Mouse (Mus musculus): ENCODE measurements around the gene Grk3.

The Grk3 gene

GRCm38 (mm10) chr5:113015236-113016061 is at the start of gene Grk3:
Gene Grk3, minus strand, starts transcription at chr5:113015791.
- no peak for DNase-seq (ENCODE audit: low spot score)

DNA sequence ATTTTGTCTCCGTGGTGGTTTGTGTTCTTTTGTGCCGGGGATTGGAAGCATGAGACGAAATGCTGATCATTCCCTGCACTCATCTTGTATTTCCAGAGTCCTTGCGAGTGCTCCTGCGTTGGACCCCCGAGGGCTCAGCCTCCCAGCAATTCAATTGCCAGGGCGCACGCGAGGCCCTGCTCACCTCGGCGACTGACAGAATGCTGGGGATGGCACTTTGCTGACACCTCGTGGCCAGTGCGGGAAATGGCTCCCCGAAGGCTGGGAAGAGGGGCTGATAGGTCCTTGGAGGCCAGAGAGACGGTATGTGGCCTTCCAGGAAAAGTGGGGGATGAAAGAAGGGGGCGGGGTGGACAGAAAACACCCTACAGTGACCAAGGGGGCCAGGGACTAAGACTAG is 38.7 kb upstream of the Grk3 start:
- peak; percentile 59 for DNase-seq (ENCODE audit: low spot score)

GRCm38 (mm10) chr5:113050581-113051185 is 35.1 kb upstream of the Grk3 start:
- no peak for DNase-seq (ENCODE audit: low spot score)

- no peak for DNase-seq (ENCODE audit: low spot score)
These were observed 34.3 kb upstream of the Grk3 start for GRCm38 (mm10) chr5:113049876-113050275.

- DNase-seq (ENCODE audit: low spot score), result no peak
These were observed 30.1 kb upstream of the Grk3 start for GRCm38 (mm10) chr5:113045511-113046273.

DNA sequence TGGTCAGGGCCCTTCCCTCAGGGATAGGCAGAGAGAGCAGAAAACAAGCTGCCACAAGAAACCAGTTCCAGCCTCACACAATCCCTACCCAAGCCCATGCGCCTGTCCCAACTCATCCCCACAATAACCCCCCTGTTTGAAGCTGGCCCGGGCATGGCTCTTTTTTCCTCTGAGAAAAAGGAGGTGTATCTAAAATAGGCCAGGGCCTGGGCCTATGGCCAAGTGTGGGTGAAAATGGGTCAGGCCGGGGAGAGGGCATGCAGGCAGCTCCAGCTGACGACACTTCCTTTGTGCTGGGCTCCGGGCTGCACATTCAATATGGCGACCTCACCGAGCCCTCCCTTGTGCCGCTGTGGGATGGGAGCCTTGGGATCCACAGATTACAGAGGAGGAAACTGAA is 27.9 kb upstream of the Grk3 start:
- no peak for DNase-seq (ENCODE audit: low spot score)

- no peak for DNase-seq (ENCODE audit: low spot score)
These were observed 26.0 kb upstream of the Grk3 start for GRCm38 (mm10) chr5:113041567-113042071.

- no peak for DNase-seq (ENCODE audit: low spot score)
These were observed 25.2 kb upstream of the Grk3 start for GRCm38 (mm10) chr5:113040776-113041175.

DNA sequence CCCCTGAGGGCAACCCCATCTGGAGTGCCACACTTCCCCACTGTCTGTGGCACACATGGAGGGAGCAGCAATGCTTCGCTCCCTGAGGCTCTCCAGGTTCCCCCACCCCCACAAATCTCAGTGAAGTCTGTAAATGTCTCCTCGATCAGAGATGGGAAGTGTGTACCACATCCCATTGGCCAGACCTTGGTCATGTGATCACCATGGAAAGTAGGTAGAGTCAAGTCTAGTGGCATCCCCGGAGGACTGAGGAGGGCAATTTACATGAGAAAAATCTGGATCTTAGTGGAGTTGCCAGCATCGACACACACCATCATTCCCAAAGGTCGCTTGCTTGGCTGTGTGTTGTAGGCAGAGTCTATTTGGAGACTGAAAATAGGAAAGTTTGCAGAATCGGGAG is 23.0 kb upstream of the Grk3 start:
- DNase-seq (ENCODE audit: low spot score), result no peak

DNA sequence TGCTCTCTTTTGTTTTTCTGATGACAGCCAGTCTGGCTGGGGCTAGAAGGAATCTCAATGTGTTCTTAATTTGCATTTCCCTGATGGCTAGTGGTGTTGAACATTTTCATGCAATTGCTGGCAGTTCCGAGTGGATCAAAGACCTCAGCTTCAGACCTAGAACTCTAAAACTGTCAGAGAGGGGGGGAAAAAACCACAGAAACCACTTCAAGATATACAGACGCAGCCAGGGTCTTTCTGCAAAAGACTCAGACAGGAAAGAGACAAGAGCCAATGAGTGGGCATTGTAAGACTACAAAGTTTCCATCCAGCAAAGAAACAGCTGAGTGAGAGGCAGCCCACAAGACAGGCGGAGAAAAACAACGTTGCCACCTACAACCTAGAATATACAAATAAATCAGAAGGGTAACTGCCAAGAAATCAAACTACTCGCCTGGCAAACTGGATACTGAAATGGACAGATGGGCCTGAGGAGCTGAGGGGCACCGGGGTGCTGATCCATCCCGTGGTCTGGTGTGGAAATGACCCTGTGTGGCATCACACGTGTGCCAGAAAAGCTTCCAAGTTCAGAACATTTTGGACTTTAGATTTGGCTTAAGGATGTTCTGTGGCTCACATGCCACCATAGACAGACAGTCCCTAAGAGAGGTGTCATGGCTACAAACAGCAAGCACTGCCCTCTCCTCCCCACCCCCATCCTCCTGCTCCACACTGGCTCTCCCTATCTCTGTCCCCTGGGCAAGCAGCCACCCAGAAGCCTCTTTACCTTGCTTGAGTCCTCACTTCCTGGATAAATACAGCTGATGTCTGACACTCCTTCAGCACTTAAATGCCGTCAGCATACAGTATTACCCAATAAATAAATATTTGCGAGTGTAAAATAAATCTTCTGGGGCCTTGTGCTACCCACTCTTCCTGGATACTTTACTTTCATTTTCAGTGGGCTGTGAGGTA is 19.8 kb upstream of the Grk3 start:
- no peak for DNase-seq (ENCODE audit: low spot score)

DNA sequence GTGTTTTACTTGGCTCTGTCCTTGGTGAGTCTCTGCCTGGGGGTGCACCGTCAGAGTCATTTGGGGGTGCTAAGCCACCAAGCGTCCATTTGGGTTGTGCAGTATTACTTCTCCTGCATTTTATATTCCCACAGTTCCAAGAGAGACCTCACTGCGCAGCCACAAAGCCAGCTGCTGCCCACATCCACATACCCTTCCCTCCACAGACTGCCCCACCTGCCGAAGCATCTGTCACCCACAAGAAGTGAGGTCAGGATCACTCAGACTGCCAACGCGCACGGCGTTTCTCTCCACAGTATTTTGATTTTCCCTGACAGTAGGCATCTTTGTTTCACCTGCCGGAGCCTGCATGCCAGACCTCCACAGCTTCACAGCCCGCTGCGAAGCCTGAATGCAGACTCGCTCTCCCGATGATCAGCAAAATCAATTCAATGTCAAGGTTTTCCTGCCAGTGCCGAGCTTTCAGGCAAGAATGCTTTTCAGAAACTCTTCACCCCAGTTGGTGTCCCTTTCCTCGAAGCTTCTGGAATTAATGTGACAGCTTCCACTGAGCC is 15.7 kb upstream of the Grk3 start:
- DNase-seq (ENCODE audit: low spot score), result no peak

GRCm38 (mm10) chr5:113030082-113030481 is 14.5 kb upstream of the Grk3 start:
- DNase-seq (ENCODE audit: low spot score), result no peak

- no peak for DNase-seq (ENCODE audit: low spot score)
These were observed 11.1 kb upstream of the Grk3 start for GRCm38 (mm10) chr5:113026706-113027105.

- DNase-seq (ENCODE audit: low spot score), result no peak
These were observed 8.7 kb upstream of the Grk3 start for GRCm38 (mm10) chr5:113024154-113024764.

DNA sequence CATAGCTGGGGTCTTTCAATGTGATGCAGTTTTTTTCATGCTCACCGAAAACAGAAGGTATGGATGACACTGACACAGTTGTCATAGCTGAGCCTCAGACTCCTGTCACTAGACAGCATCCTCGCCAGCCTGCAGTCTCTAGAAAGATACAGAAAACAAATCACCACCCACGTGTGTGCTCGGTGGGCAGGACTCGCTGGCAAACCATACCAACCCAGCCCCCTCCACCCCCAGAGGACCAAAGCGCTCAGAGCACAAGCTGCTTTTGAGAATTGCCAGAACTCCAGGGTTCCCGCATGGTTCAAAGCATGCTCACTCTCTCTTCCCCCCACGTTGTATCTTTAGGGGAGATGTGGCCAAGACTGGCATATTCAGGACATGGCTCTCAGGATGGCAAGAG is 2.6 kb upstream of the Grk3 start:
- peak; percentile 56 for DNase-seq (ENCODE audit: low spot score)

GRCm38 (mm10) chr5:113017004-113017403 is 1.4 kb upstream of the Grk3 start:
- DNase-seq (ENCODE audit: low spot score), result no peak

DNA sequence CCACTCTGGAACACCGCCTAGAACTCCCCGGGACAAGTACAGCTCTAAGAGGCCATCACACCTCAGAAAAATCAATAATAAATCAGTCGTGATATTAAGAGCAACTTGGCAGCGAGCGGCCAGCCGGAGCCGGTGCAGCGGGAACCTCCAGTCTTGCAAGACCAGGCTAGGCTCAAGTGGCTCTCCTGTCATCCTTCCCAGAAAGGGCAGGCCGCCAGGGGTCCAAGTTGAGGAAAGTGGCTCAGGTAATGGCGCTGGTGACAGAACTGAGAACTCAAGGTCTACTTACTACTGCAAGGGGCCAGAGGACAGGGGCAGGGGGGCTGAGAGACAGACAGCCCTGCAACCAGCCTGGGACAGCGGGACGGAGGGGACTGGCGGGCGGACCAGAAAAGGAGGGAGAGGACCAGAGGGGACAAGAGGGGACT is 769 bp downstream of the Grk3 start:
- no peak for DNase-seq (ENCODE audit: low spot score)

GRCm38 (mm10) chr5:113014111-113014807 is 1.3 kb downstream of the Grk3 start:
- no peak for DNase-seq (ENCODE audit: low spot score)

DNA sequence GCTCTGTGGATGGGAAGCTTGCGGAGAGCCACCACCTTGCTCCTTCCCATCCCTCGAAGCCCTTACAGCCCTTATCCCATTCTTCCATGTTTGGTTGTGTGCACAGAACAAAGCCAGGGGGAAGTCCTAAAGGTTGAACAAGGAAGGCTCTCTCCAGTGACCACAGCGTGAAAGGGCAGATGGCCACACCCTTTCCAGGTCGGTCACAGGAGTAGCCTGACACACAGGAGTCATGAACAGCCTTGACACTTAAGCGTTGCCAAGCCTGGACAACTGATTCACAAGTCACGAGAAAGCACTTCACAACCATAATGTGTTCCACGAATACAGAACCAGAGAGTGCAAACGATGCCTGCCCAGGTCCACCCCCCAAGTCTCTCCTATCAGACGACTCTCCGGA is 3.7 kb downstream of the Grk3 start:
- DNase-seq (ENCODE audit: low spot score), result no peak

DNA sequence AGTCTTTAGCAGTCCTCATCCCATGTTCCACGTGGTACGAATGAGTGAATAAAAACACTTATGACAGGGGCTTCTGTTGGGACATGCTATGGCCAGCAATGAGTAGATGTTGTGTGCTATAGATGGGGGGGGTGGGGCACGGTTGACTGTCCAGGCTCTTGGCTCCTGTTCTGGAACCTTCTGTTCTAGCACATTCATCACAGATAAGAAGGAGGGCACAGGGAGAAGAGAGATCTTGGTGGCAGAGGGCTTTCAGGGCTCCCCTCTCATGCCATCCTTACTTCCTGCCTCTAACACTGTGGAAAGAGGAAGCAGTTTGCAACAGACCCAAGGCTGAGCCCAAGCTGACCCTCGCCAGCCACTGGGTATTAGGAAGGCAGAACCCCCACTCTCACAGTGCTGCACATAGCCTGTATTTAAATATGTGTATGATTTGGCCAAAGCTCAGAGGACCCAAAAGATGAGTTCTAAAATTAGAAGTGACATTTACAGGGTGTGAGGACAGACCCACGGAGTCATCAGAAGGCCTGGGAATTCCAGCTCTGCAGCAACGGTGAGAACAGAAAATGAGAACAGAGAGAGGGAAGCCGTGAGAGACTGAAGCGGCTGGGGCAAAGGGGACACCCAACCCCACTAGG is 6.3 kb downstream of the Grk3 start:
- DNase-seq (ENCODE audit: low spot score), result no peak

Measured in layer of hippocampus, adult 9-10 months (tissue).